In genomic region chr5:111813090-111813753, GRCm38 (mm10) we compare ENCODE assay signal across 12 mouse cellular contexts.
DNase-seq lines count a peak whose midpoint lies in the region; ATAC-seq lines count a peak whose summit lies in the region.
"Had no signal": no experiment of that assay in that cellular context is flagged by ENCODE, and none has a peak within 500 bp of the region (broad histone marks: within the 10 kb centered on the region; RNA-seq: fewer than 3 reads in every experiment).

No protein-coding gene starts in this region.

- 48% methylated on average over 6 of the region's 6 CpGs for WGBS in lung, embryonic 15.5 days
- WGBS in kidney, embryonic 15.5 days = 67% methylated on average over 6 of the region's 6 CpGs

- DNase-seq in adrenal gland, postnatal 14 days = peak; percentile 31
- DNase-seq in adrenal gland, adult 2 months = no peak
- DNase-seq in lung, adult 18-20 months = no peak
- peak; percentile 75 to 89 for DNase-seq in layer of hippocampus, adult 18-20 months (ENCODE audit: low spot score in 2 of 2)
- peak; percentile 87 to 89 for DNase-seq in right cerebral cortex, adult 2 months (ENCODE audit: low spot score in 2 of 2)
- DNase-seq in yolk sac, embryonic 10.5 days (ENCODE audit: low spot score) = no peak

- H3K4me3 ChIP-seq in lung, embryonic 15.5 days = no peak overlapping the region
- no peak overlapping the region for H3K4me3 ChIP-seq in kidney, embryonic 15.5 days (replicated peaks)
- H3K4me3 ChIP-seq: embryonic facial prominence, embryonic 15.5 days; heart, embryonic 10.5 days; megakaryocyte, embryonic 14.5 days had no signal

- no peak overlapping the region for H3K9ac ChIP-seq in lung, embryonic 15.5 days
- H3K9ac ChIP-seq in kidney, embryonic 15.5 days = no peak overlapping the region
- H3K9ac ChIP-seq: embryonic facial prominence, embryonic 15.5 days had no signal

- peak overlapping the region; percentile 5; the same call in 1 of the 2 replicates for H3K27ac ChIP-seq in lung, embryonic 15.5 days
- H3K27ac ChIP-seq in kidney, embryonic 15.5 days = no peak overlapping the region
- H3K27ac ChIP-seq: heart, embryonic 10.5 days; kidney, postnatal 0 days had no signal

- ATAC-seq in lung, embryonic 15.5 days (ENCODE audit: borderline replicate concordance, extremely low read depth, low FRiP score, low TSS enrichment) = peak; percentile 21; the same call in 1 of the 2 replicates
- no peak for ATAC-seq in kidney, embryonic 15.5 days (replicated peaks; ENCODE audit: low FRiP score)

- H3K4me1 ChIP-seq in lung, embryonic 15.5 days = peaks cover 12% of the 10 kb centered on the region
- H3K4me1 ChIP-seq in kidney, embryonic 15.5 days = peaks cover 21% of the 10 kb centered on the region
- H3K4me1 ChIP-seq: megakaryocyte, embryonic 14.5 days had no signal

- no peak overlapping the region for H3K4me2 ChIP-seq in lung, embryonic 15.5 days
- no peak overlapping the region for H3K4me2 ChIP-seq in kidney, embryonic 15.5 days
- H3K4me2 ChIP-seq: embryonic facial prominence, embryonic 15.5 days had no signal

- no peaks in the 10 kb centered on the region for H3K9me3 ChIP-seq in lung, embryonic 15.5 days
- no peaks in the 10 kb centered on the region for H3K9me3 ChIP-seq in kidney, embryonic 15.5 days (replicated peaks)
- H3K9me3 ChIP-seq: embryonic facial prominence, embryonic 15.5 days; heart, embryonic 10.5 days; megakaryocyte, embryonic 14.5 days had no signal

- no peaks in the 10 kb centered on the region for H3K36me3 ChIP-seq in lung, embryonic 15.5 days
- no peaks in the 10 kb centered on the region for H3K36me3 ChIP-seq in kidney, embryonic 15.5 days
- H3K36me3 ChIP-seq: embryonic facial prominence, embryonic 15.5 days; heart, embryonic 10.5 days had no signal

- H3K27me3 ChIP-seq in lung, embryonic 15.5 days = no peaks in the 10 kb centered on the region
- H3K27me3 ChIP-seq in kidney, embryonic 15.5 days = peaks cover 5% of the 10 kb centered on the region; the same call in 1 of the 2 replicates
- H3K27me3 ChIP-seq: embryonic facial prominence, embryonic 15.5 days had no signal

Comparison
In these comparisons a context has a peak if more than half of its experiments do, and no peak if none do; other contexts are left out.
1. DNase-seq: peak in adrenal gland, postnatal 14 days (single experiment), layer of hippocampus, adult 18-20 months (2 of 2) and right cerebral cortex, adult 2 months (2 of 2); none in adrenal gland, adult 2 months (single experiment), lung, adult 18-20 months (0 of 2) and yolk sac, embryonic 10.5 days (single experiment).